Mouse (Mus musculus) MEL (cell line): ENCODE data around the gene Gngt2. TPM values are rescaled to one million over a fixed set of nuclear protein-coding genes. Genes with fewer than 3 reads are reported as not detected.

Experiments used
- DNase-seq: peaks from one replicate; pipeline ENCODE4 v3.0.0; 2011; ENCODE audit warnings: low read depth, low spot score
- H3K27ac ChIP-seq: 2 replicates; pipeline ENCODE4 v1.5.1; 2012; ENCODE audit warnings: low read depth, mild to moderate bottlenecking, control low read depth, low read length, moderate library complexity; ENCODE audit not compliant: control insufficient read depth
- H3K27me3 ChIP-seq, 2 experiments: fragments of 150-350 bp in 1 of 2; sonication (generic) in 1 of 2; 2 replicates each; pipeline ENCODE4 v1.6.1; 2012; ENCODE audit warnings: low read length in 2 of 2, mild to moderate bottlenecking in 2 of 2, improper control_type of control experiment in 1 of 2, moderate library complexity in 1 of 2; ENCODE audit not compliant: insufficient read depth in 2 of 2, control insufficient read depth in 1 of 2
- H3K36me3 ChIP-seq, 2 experiments: 2 replicates each; pipeline ENCODE4 v1.6.1; 2012 to 2014; ENCODE audit warnings: low read length in 2 of 2, improper control_type of control experiment in 1 of 2, inconsistent platforms in 1 of 2, mild to moderate bottlenecking in 1 of 2; ENCODE audit not compliant: insufficient read depth in 2 of 2, control insufficient read depth in 1 of 2
- H3K4me1 ChIP-seq, 2 experiments: fragments of 150-350 bp in 1 of 2; sonication (generic) in 1 of 2; 2 replicates each; pipeline ENCODE4 v1.6.1; 2012; ENCODE audit warnings: low read length in 2 of 2, improper control_type of control experiment in 1 of 2, mild to moderate bottlenecking in 1 of 2; ENCODE audit not compliant: insufficient read depth in 2 of 2, control insufficient read depth in 1 of 2
- H3K4me3 ChIP-seq, 2 experiments: fragments of 150-350 bp in 1 of 2; sonication (generic) in 1 of 2; 2 replicates each; pipeline ENCODE4 v1.5.1; 2012; ENCODE audit warnings: low read depth in 2 of 2, low read length in 2 of 2, mild to moderate bottlenecking in 2 of 2, moderate library complexity in 2 of 2, control low read depth in 1 of 2, improper control_type of control experiment in 1 of 2; ENCODE audit not compliant: control insufficient read depth in 1 of 2, insufficient read depth in 1 of 2
- H3K79me2 ChIP-seq: 2 replicates; pipeline ENCODE4 v1.6.1; 2012; ENCODE audit warnings: mild to moderate bottlenecking, low read length, moderate library complexity; ENCODE audit not compliant: control insufficient read depth, poor library complexity, insufficient read depth
- H3K9ac ChIP-seq: 2 replicates; pipeline ENCODE4 v1.6.1; 2012; ENCODE audit warnings: low read depth, mild to moderate bottlenecking, control low read depth, low read length, moderate library complexity; ENCODE audit not compliant: control insufficient read depth, poor library complexity, severe bottlenecking
- H3K9me3 ChIP-seq: fragments of 150-350 bp; sonication (generic); replicated peaks from 2 replicates; pipeline ENCODE4 v1.6.1; 2012; ENCODE audit warnings: mild to moderate bottlenecking, low read length, improper control_type of control experiment, moderate library complexity; ENCODE audit not compliant: insufficient read depth
- BHLHE40 ChIP-seq: IDR thresholded peaks from 2 replicates; pipeline ENCODE4 v1.6.1; 2012; ENCODE audit warnings: low read depth, mild to moderate bottlenecking, inconsistent platforms, low read length, improper control_type of control experiment, borderline replicate concordance
- EP300 ChIP-seq, 2 experiments: IDR thresholded peaks; 2 replicates each; pipeline ENCODE4 v1.6.1; 2011; ENCODE audit warnings: improper control_type of control experiment in 2 of 2, low read length in 2 of 2, low read depth in 1 of 2, mild to moderate bottlenecking in 1 of 2
- ETS1 ChIP-seq: IDR thresholded peaks from 2 replicates; pipeline ENCODE4 v1.6.1; 2012; ENCODE audit warnings: low read depth, mild to moderate bottlenecking, inconsistent platforms, low read length, improper control_type of control experiment, moderate library complexity
- GATA1 ChIP-seq: IDR thresholded peaks from 2 replicates; pipeline ENCODE4 v1.6.1; 2011; ENCODE audit warnings: low read depth, low read length, improper control_type of control experiment
- HCFC1 ChIP-seq: IDR thresholded peaks from 2 replicates; pipeline ENCODE4 v1.6.1; 2012; ENCODE audit warnings: low read depth, mild to moderate bottlenecking, inconsistent platforms, low read length, improper control_type of control experiment, moderate library complexity
- JUND ChIP-seq: IDR thresholded peaks from 2 replicates; pipeline ENCODE4 v1.6.1; 2011; ENCODE audit warnings: low read depth, mild to moderate bottlenecking, improper control_type of control experiment, low read length
- MAX ChIP-seq: IDR thresholded peaks from 2 replicates; pipeline ENCODE4 v1.6.1; 2011; ENCODE audit warnings: low read length, improper control_type of control experiment
- MEF2A ChIP-seq: IDR thresholded peaks from 2 replicates; pipeline ENCODE4 v1.6.1; 2014; ENCODE audit warnings: low read depth, mild to moderate bottlenecking, inconsistent platforms, low read length, improper control_type of control experiment; ENCODE audit not compliant: poor library complexity, insufficient replicate concordance, severe bottlenecking; ENCODE audit errors: extremely low read depth
- MXI1 ChIP-seq: IDR thresholded peaks from 2 replicates; pipeline ENCODE4 v1.6.1; 2011; ENCODE audit warnings: mild to moderate bottlenecking, low read depth, low read length, improper control_type of control experiment
- MYB ChIP-seq: IDR thresholded peaks from 2 replicates; pipeline ENCODE4 v1.6.1; 2011; ENCODE audit warnings: mild to moderate bottlenecking, low read depth, low read length, improper control_type of control experiment
- MYC ChIP-seq: IDR thresholded peaks from 2 replicates; pipeline ENCODE4 v1.6.1; 2011; ENCODE audit warnings: low read depth, mild to moderate bottlenecking, low read length, improper control_type of control experiment, moderate library complexity
- NELFE ChIP-seq: IDR thresholded peaks from 2 replicates; pipeline ENCODE4 v1.6.1; 2011; ENCODE audit warnings: low read depth, low read length, improper control_type of control experiment
- NRF1 ChIP-seq: IDR thresholded peaks from 2 replicates; pipeline ENCODE4 v1.6.1; 2014; ENCODE audit warnings: low read depth, mild to moderate bottlenecking, inconsistent platforms, low read length, improper control_type of control experiment, moderate library complexity; ENCODE audit not compliant: poor library complexity, insufficient read depth, severe bottlenecking
- POLR2AphosphoS2 ChIP-seq: IDR thresholded peaks from 2 replicates; pipeline ENCODE4 v1.6.1; 2011; ENCODE audit warnings: low read length, improper control_type of control experiment
- POLR2AphosphoS5 ChIP-seq: IDR thresholded peaks from 2 replicates; pipeline ENCODE4 v1.6.1; 2012; ENCODE audit warnings: low read depth, borderline replicate concordance, mild to moderate bottlenecking, inconsistent platforms, low read length, moderate library complexity, mixed read lengths
- RCOR1 ChIP-seq: IDR thresholded peaks from 2 replicates; pipeline ENCODE4 v1.6.1; 2012; ENCODE audit warnings: low read depth, mild to moderate bottlenecking, inconsistent platforms, low read length, improper control_type of control experiment
- SIN3A ChIP-seq: IDR thresholded peaks from 2 replicates; pipeline ENCODE4 v1.6.1; 2012; ENCODE audit warnings: low read length, improper control_type of control experiment, inconsistent platforms
- TAL1 ChIP-seq: IDR thresholded peaks from 2 replicates; pipeline ENCODE4 v1.6.1; 2012; ENCODE audit warnings: mild to moderate bottlenecking, inconsistent platforms, low read length, moderate library complexity, mixed read lengths
- TBP ChIP-seq: IDR thresholded peaks from 2 replicates; pipeline ENCODE4 v1.8.0; 2011; ENCODE audit warnings: low read depth, low read length, improper control_type of control experiment
- TCF12 ChIP-seq: IDR thresholded peaks from 2 replicates; pipeline ENCODE4 v1.6.1; 2014; ENCODE audit warnings: low read depth, mild to moderate bottlenecking, inconsistent platforms, low read length, improper control_type of control experiment, moderate library complexity
- USF1 ChIP-seq: IDR thresholded peaks from 2 replicates; pipeline ENCODE4 v1.6.1; 2014; ENCODE audit warnings: low read depth, mild to moderate bottlenecking, inconsistent platforms, low read length, improper control_type of control experiment, moderate library complexity
- USF2 ChIP-seq, 2 experiments: IDR thresholded peaks; 2 replicates each; pipeline ENCODE4 v1.6.1; 2011 to 2012; ENCODE audit warnings: improper control_type of control experiment in 2 of 2, low read length in 2 of 2, borderline replicate concordance in 1 of 2, inconsistent platforms in 1 of 2, low read depth in 1 of 2, mild to moderate bottlenecking in 1 of 2; ENCODE audit not compliant: insufficient read depth in 1 of 2
- ZNF384 ChIP-seq: IDR thresholded peaks from 2 replicates; pipeline ENCODE4 v1.6.1; 2012; ENCODE audit warnings: low read depth, mild to moderate bottlenecking, inconsistent platforms, low read length, improper control_type of control experiment
- polyA plus RNA-seq, 2 experiments: library from polyadenylated mRNA; stranded (reverse) in 1 of 2; unstranded in 1 of 2; fragments of >175 nt in 1 of 2; fragments of >200 nt in 1 of 2; gene quantifications; 2 replicates each; pipeline versions ENCODE4 v1.2.1 to v1.2.4; 2012; ENCODE audit warnings: low replicate concordance in 2 of 2, low read depth in 1 of 2; ENCODE audit not compliant: insufficient read length in 2 of 2, insufficient read depth in 1 of 2, missing spikeins in 1 of 2
- total RNA-seq: library from RNA; depleted of rRNA; stranded (reverse); fragments of 300-350 nt; gene quantifications from 2 replicates; pipeline ENCODE4 v1.2.3, GENCODE M21; 2012

The Gngt2 gene
- total and polyA plus RNA-seq, 3 experiments = 23.5 to 25.9 TPM; not detected in 1

GRCm38 (mm10) chr11:95860071-95860490 is 23.1 kb downstream of the Gngt2 start:
- Histone ChIP-seq H3K4me3 (peak overlapping the region; percentile 48 to 70), H3K27me3 (no peaks in the 10 kb centered on the region)
- TF ChIP-seq JUND (peak; percentile 13; the same call in 1 of the 2 replicates), MYB (no peak), TBP (peak; percentile 61; the same call in 1 of the 2 replicates), MYC (peak; percentile 83; the same call in 1 of the 2 replicates), MAX (peak; percentile 87), MEF2A (no peak), POLR2AphosphoS5 (no peak), HCFC1 (no peak; the same call in 1 of the 2 replicates), ETS1 (peak; percentile 82), USF2 (IDR thresholded peaks at IDR 0.05; ENCODE audit: borderline replicate concordance in 1 of 2, insufficient read depth in 1 of 2, low read depth in 1 of 2, low read length in 2 of 2) (no peak), NRF1 (no peak), ZNF384 (no peak), RCOR1 (peak; percentile 47), SIN3A (peak; percentile 73), TAL1 (peak; percentile 68), EP300 (IDR thresholded peaks at IDR 0.05; ENCODE audit: low read depth in 1 of 2, low read length in 2 of 2) (peak; percentile 58 to 78), BHLHE40 (no peak), NELFE (no peak), MXI1 (peak; percentile 93), TCF12 (peak; percentile 70), USF1 (peak; percentile 55; the same call in 1 of the 2 replicates), POLR2AphosphoS2 (peak; percentile 47; the same call in 1 of the 2 replicates), GATA1 (peak; percentile 83)
- TF ChIP-seq, all 39 proteins: peak for 14
- peaks cover 2 to 30% of the 10 kb centered on the region in 2 experiments for H3K36me3 ChIP-seq
- H3K4me1 ChIP-seq = peaks cover 8 to 19% of the 10 kb centered on the region in 2 experiments
- H3K27ac ChIP-seq = peak overlapping the region; percentile 86
- H3K9me3 ChIP-seq = no peaks in the 10 kb centered on the region
- DNase-seq = peak; percentile 83
- H3K79me2 ChIP-seq = peaks cover 8% of the 10 kb centered on the region
- peak overlapping the region; percentile 79 for H3K9ac ChIP-seq
